Mouse (Mus musculus) CD4-positive, CD25-positive, alpha-beta regulatory T cell, adult 4 months (primary cell): ENCODE results near the gene Actn1. TPM values are rescaled to one million over a fixed set of nuclear protein-coding genes. Genes with fewer than 3 reads are reported as not detected.

Source experiments
- ATAC-seq: one replicate; pipeline ENCODE4 v1.8.0; 2017
- polyA plus RNA-seq, 2 experiments: library from polyadenylated mRNA; unstranded; fragments of 100-300 nt; shearing (Covaris generic); gene quantifications; one replicate each; pipeline ENCODE4 v1.2.1; 2017

Actn1 gene
- polyA plus RNA-seq, 2 experiments from 2014 or later: 47.8 to 47.9 TPM

- peak; percentile 51 for ATAC-seq
Measured at GRCm38 (mm10) chr12:80259216-80260055, 735 bp downstream of the Actn1 start.

GRCm38 (mm10) chr12:80258520-80259215 lies 1.5 kb downstream of the Actn1 start:
- peak; percentile 21 for ATAC-seq

- ATAC-seq: no peak
Measured at GRCm38 (mm10) chr12:80251978-80252377, 8.2 kb downstream of the Actn1 start.

- ATAC-seq: no peak
Measured at GRCm38 (mm10) chr12:80251554-80251953, 8.6 kb downstream of the Actn1 start.

- ATAC-seq: no peak
Measured at GRCm38 (mm10) chr12:80249539-80249938, 10.6 kb downstream of the Actn1 start.

- no peak for ATAC-seq
Measured at GRCm38 (mm10) chr12:80247067-80247466, 13.1 kb downstream of the Actn1 start.

- ATAC-seq: no peak
Measured at GRCm38 (mm10) chr12:80246505-80246904, 13.7 kb downstream of the Actn1 start.

GRCm38 (mm10) chr12:80244755-80245154 lies 15.4 kb downstream of the Actn1 start:
- no peak for ATAC-seq

GRCm38 (mm10) chr12:80244127-80244526 lies 16.0 kb downstream of the Actn1 start:
- no peak for ATAC-seq

- ATAC-seq: no peak
Measured at GRCm38 (mm10) chr12:80243335-80243734, 16.8 kb downstream of the Actn1 start.

GRCm38 (mm10) chr12:80239445-80239844 lies 20.7 kb downstream of the Actn1 start:
- ATAC-seq: no peak

- ATAC-seq: no peak
Measured at GRCm38 (mm10) chr12:80238523-80238922, 21.6 kb downstream of the Actn1 start.

GRCm38 (mm10) chr12:80235295-80235694 lies 24.9 kb downstream of the Actn1 start:
- no peak for ATAC-seq

- no peak for ATAC-seq
Measured at GRCm38 (mm10) chr12:80234226-80234625, 25.9 kb downstream of the Actn1 start.

- ATAC-seq: no peak
Measured at GRCm38 (mm10) chr12:80232840-80233218, 27.3 kb downstream of the Actn1 start.

GRCm38 (mm10) chr12:80232076-80232839 lies 27.9 kb downstream of the Actn1 start:
- ATAC-seq: no peak

GRCm38 (mm10) chr12:80231317-80231716 lies 28.9 kb downstream of the Actn1 start:
- no peak for ATAC-seq

- no peak for ATAC-seq
Measured at GRCm38 (mm10) chr12:80230854-80231253, 29.3 kb downstream of the Actn1 start.

- ATAC-seq: no peak
Measured at GRCm38 (mm10) chr12:80230111-80230700, 30.0 kb downstream of the Actn1 start.

- ATAC-seq: peak; percentile 51
Measured at GRCm38 (mm10) chr12:80229010-80229800, 31.0 kb downstream of the Actn1 start.

- no peak for ATAC-seq
Measured at GRCm38 (mm10) chr12:80228356-80228755, 31.8 kb downstream of the Actn1 start.

- ATAC-seq: no peak
Measured at GRCm38 (mm10) chr12:80227835-80228234, 32.3 kb downstream of the Actn1 start.
